Mouse (Mus musculus): ENCODE measurements around the gene C2cd4c.

Gene C2cd4c

GRCm38 (mm10) chr10:79612192-79613135 is 1.4 kb downstream of the C2cd4c start:
- no peak for DNase-seq

GRCm38 (mm10) chr10:79611296-79611695 is 2.5 kb downstream of the C2cd4c start:
- no peak for DNase-seq

- no peak for DNase-seq
Measured at GRCm38 (mm10) chr10:79609276-79609675, 4.5 kb downstream of the C2cd4c start.

- DNase-seq, result no peak
Measured at GRCm38 (mm10) chr10:79607892-79608291, 5.9 kb downstream of the C2cd4c start.

GRCm38 (mm10) chr10:79606537-79606936 is 7.3 kb downstream of the C2cd4c start:
- no peak for DNase-seq

- no peak for DNase-seq
Measured at GRCm38 (mm10) chr10:79597936-79598230, 15.9 kb downstream of the C2cd4c start.

GRCm38 (mm10) chr10:79597051-79597935 is 16.5 kb downstream of the C2cd4c start:
- DNase-seq, result no peak

- no peak for DNase-seq
Measured at GRCm38 (mm10) chr10:79595590-79595929, 18.3 kb downstream of the C2cd4c start.

- peak; percentile 55 for DNase-seq
Measured at GRCm38 (mm10) chr10:79594872-79595589, 18.8 kb downstream of the C2cd4c start.

GRCm38 (mm10) chr10:79594111-79594510 is 19.7 kb downstream of the C2cd4c start:
- no peak for DNase-seq

- DNase-seq, result no peak
Measured at GRCm38 (mm10) chr10:79590702-79591101, 23.1 kb downstream of the C2cd4c start.

GRCm38 (mm10) chr10:79587752-79588126 is 26.1 kb downstream of the C2cd4c start:
- DNase-seq, result no peak

GRCm38 (mm10) chr10:79587061-79587751 is 26.6 kb downstream of the C2cd4c start, which contains the start of gene Theg:
Gene Theg, minus strand, starts transcription at chr10:79587331.
- DNase-seq, result no peak

- DNase-seq, result no peak
Measured at GRCm38 (mm10) chr10:79586243-79586642, 27.6 kb downstream of the C2cd4c start.

GRCm38 (mm10) chr10:79585723-79586122 is 28.1 kb downstream of the C2cd4c start:
- DNase-seq, result no peak

GRCm38 (mm10) chr10:79585136-79585535 is 28.7 kb downstream of the C2cd4c start:
- DNase-seq, result no peak

GRCm38 (mm10) chr10:79584426-79584825 is 29.4 kb downstream of the C2cd4c start:
- no peak for DNase-seq

GRCm38 (mm10) chr10:79584021-79584420 is 29.8 kb downstream of the C2cd4c start:
- no peak for DNase-seq

GRCm38 (mm10) chr10:79581501-79581900 is 32.3 kb downstream of the C2cd4c start:
- DNase-seq, result no peak

- no peak for DNase-seq
Measured at GRCm38 (mm10) chr10:79580811-79581210, 33.0 kb downstream of the C2cd4c start.

GRCm38 (mm10) chr10:79580356-79580755 is 33.5 kb downstream of the C2cd4c start:
- no peak for DNase-seq

GRCm38 (mm10) chr10:79579781-79580180 is 34.0 kb downstream of the C2cd4c start:
- no peak for DNase-seq

- DNase-seq, result no peak
Measured at GRCm38 (mm10) chr10:79578891-79579290, 34.9 kb downstream of the C2cd4c start.

All from cerebellum, adult 11 months (tissue).